Mouse (Mus musculus) urinary bladder, postnatal 25 days (tissue): ENCODE data around the gene Nefh.

Source experiments
- DNase-seq: peaks from one replicate; pipeline ENCODE4 v3.0.0; 2022; ENCODE audit warnings: low spot score

The Nefh gene

GRCm38 (mm10) chr11:4947813-4948174 lies at the start of gene Nefh:
Gene Nefh (minus strand): TSS chr11:4948064.
- DNase-seq: no peak

- DNase-seq: no peak
Measured at GRCm38 (mm10) chr11:4996621-4997199, 48.8 kb upstream of the Nefh start.

DNA sequence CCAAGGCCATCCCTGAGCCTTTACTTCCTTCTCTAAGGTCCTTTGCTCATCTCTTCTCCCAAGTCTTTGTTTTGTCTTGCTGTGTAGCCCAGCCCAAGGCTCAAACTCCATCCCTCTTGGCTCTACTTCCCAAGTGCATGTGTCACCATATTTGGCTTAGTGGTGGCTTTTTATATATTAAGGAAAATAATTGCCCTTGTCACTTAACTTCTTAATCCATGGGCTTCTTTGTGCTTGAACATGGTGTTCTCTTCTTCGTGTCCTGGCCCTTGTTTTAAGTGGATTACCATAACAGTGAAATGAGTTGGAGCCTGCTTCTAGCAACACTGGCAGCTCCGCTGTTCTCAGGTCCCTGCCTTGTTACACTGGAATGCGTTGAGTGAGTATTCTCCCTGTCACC lies 47.8 kb upstream of the Nefh start:
- DNase-seq: no peak

DNA sequence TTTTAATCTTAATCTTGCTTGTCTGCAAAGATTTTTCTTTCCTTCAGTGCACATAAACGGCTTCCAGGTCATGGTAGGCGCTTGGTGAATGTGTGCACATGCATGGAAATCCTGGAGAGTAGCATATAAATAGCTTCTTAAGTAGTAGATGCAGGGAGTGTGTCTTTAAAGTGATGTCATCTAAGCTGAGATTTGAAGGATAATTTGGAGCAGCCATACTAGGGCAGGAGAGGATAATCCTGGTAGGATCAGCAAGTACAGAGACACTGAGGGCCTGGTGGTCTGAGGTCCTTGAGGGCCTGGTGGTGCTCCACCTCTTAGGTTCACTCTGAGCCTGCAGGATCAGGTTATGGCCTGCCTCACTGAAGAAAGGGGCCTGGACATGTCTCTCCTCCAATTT lies 44.6 kb upstream of the Nefh start:
- no peak for DNase-seq

DNA sequence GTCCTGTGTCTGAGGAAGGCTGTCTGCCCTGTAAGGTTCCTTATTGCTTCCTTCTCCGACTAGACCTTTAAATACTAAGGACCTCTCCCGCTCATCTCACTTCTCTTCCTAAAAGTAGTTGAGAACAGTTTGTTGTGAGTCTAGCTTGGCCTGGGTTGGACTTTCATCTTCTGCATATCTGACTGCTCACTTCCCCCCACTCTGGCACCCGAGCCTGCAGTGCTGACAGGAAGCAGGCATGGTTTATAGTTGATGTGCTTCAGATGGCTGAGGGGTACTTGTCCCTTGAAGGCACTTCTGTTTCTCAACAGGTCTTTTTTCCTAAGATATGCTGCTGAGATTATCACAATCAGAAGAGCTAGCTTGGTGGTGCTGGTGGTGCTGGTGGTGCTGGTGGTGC lies 41.3 kb upstream of the Nefh start:
- DNase-seq: no peak

DNA sequence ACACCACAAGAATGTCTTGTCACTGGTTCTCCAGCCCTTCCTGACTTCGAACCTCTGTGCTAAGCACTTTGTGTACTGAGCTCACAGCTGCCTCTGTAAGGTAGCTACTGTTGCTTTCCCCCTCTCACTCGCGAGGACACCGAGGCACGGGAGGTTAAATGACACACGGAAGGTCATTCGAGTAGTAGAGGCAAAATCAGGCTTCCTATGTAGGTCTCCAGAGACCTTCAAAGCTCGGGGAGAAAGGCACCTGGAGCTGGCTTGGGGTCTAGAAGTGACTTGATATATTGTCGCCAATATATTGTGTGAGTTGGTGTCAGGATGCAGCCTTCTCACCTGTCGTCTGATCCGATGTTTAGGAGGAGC lies 39.6 kb upstream of the Nefh start:
- DNase-seq: no peak

DNA sequence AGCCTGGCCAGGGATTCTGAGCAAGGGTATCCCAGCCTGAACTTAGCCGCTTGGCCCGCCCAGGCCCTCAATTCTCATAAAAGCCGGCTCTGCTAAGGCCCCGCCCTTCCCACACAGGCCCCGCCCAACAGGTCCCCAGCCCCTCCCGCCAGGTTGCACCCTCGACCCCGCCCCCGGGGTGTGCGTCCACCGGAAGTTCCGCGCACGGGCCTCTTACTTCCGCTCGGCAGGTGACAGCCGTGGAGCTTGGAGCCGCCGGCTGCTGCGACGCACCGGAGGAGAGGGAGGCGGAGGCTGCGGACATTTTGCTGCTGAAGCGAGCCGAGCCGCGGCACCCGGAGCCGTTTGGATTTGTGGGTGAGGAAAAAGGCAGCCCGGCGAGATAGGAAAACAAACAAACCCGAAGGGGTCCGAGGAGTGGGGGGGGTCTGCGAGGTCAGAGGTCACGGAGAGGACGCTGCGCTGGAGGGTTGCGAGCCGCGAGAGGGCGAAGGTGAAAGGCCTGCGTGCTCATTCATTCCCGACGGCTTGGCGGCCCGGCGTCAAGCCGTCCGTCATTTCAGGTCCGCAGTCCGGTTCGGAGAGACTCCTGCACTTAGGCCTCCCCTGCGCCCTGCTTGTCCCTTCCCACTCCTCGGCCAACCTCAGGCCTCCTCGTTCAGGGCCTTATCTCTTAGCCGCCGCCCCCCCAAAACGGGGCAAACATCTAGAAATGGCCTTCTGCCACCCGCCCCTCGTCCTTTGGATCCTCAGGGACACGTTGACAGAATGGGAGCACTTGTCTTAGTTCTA lies 39.0 kb upstream of the Nefh start, which contains the start of gene Ap1b1:
TSS of gene Ap1b1 (plus strand) at position 130 of the 792 bp plus-strand sequence.
- peak; percentile 92 for DNase-seq

GRCm38 (mm10) chr11:4984799-4985198 lies 36.9 kb upstream of the Nefh start:
- no peak for DNase-seq

DNA sequence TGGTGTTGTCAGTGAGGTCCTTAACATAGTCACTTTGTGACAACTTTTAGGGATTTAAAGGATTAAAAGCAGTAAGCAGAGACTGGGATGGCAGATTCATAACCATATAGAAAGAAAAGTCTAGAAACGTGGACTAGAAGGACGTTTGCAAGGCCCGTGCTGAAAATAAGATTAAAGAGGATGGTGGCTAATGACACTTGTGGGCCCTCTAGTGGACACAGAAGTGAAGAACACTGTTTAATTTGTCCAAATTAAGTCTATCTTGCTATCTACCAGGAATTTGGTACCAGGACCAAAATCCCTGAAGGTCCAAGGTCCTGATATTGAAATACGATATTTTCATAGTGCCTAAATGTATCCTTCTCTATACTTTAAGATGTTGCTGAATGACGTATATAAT lies 36.4 kb upstream of the Nefh start:
- no peak for DNase-seq

DNA sequence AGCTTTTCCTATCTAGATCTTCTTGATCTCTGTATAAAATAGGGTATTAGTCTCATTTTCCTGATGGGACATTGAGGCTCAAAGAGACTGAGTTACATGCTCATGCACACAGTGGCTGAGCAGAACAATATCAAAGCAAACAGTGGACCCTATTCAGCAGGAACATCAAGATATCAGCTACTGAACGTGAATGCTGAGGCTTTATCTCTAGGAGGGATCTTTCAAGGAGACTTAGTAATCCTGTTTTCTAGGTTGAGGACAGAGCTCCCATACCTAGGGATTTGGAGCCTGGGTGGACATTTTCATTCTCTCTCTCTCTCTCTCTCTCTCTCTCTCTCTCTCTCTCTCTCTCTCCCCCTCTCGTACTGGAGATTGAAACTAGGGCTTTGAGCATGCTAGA lies 35.7 kb upstream of the Nefh start:
- no peak for DNase-seq

DNA sequence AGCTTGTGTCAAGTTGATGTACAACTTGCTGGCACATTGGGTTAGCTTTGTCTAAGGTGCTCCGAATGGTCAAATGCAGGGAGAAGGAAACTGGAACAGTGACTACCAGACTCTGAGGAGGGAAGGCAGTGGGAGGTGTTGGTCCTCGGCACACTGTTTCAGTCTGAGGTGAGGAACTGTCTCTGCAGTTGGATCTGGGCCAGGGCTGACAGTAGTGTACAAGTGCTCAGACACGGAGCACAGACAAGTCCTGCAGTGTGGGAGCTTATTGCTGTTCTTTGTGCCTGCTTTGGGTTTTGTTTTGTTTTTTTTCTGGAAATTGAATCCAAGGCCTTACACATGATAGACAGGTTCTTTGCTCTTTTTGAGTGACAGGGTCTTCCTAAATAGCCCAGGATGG lies 35.1 kb upstream of the Nefh start:
- DNase-seq: no peak

- DNase-seq: peak; percentile 74
Measured at GRCm38 (mm10) chr11:4975623-4976022, 27.8 kb upstream of the Nefh start.

DNA sequence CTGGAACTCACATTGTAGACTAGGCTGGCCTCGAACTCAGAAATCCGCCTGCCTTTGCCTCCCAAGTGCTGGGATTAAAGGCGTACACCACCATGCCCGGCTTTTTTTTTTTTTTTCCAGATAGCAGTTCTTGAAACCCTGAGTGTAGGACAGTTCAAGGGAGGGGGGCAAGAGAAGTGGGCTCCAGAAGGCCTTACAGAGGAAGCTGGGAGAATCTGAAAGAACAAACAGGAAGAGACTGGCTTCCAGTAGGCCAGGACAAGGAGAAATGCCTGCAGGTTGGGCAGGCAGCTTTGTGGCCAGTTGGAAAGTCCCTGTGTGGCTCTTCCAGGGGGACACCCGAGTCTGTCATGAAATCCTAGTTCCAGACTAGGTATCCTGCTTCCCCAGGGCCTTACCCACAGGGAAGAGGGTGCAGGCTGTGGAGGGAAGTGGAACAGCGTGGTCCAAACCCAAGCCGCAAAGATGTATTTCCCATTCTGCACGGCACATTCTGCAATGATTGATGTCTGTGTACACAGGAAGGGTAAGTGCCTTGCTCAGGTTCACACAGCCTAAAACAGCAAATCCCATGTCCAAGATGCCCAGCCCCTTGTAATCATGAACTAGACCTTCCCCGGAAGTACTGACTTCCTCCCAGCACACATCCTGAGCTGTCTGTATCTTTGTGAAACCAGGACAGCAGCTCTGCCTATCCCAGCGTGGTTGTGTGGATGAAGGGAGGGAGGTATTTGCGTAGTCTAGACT lies 26.7 kb upstream of the Nefh start:
- DNase-seq: no peak

GRCm38 (mm10) chr11:4973871-4974256 lies 26.0 kb upstream of the Nefh start:
- no peak for DNase-seq

DNA sequence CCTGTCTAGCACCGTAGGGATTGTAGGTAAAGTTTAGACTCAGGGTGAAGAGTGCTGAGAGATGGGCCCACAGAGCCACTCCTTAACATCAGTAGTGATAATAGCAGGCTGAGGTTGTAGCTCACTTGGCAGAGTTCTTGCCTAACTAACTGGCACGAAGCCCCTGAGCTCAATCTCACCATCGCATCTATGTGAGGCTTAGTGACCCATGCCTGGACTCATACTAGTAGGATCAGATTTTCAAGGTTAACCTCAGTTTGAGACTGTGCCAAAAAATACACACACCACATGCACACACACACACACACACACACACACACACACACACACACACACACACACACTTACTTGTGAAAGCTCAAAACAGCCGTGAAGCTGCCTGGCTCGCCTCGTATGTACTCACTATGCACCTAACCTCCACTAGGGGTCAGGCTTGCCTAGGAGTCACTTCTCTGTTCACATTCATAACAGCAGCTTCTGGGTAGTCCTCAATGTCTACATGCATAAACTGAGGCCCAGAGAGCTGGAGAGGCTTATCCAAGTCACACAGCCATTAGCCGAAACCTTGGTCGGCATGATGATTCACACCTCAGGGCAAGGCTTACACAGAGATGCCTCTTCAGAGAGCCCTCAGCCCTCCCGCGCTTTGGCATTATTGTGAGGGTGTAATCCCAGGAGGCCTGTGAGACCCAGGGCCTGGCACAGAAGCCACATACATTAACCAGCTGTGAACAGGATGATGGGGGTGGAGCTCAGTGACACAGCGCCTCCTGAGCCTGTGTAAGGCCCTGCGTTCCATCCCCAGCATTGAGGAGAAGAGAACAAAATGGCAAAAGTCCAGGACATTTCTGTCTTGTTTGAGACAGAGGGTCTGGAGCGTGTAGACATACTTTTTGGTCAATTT lies 25.4 kb upstream of the Nefh start:
- peak; percentile 38 for DNase-seq

DNA sequence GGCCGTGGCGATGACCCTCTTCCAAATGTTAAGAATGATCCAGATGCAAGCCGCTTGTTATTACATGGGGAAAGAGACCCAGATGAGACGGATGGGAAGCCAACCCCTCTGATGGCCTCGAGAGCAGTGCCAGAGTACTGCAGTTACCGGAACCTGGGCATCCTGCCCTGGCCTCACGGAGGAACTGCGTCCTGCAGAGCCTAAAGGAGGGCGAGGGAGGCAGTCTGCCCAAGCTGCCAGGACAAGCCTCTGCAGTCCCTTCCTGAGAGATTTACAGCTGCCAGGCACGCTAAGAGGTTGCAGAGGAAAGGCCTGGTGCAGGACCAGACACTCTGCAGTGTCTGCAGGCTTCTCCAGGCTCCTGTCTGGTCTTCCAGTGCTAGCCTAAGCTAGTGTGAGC lies 20.5 kb upstream of the Nefh start:
- no peak for DNase-seq

DNA sequence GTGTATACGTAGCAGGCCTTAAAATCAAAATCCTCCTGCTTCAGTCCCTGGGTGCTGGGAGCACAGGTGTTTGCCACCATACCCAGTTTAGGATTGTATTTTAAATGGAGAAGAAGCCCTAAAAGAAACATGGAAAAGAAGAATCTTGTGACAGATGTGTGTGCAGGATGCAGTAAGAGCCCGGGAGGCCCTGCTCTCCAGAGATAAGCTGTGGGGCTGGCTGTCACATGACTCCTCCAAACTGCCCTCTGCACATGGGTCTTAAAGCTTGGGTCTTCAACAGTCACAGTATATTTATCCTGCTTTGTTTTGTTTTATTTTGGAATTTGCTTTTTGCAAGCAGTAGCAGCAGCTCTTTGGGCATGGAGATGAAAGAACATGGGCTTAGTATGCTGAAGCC lies 19.7 kb upstream of the Nefh start:
- DNase-seq: no peak

DNA sequence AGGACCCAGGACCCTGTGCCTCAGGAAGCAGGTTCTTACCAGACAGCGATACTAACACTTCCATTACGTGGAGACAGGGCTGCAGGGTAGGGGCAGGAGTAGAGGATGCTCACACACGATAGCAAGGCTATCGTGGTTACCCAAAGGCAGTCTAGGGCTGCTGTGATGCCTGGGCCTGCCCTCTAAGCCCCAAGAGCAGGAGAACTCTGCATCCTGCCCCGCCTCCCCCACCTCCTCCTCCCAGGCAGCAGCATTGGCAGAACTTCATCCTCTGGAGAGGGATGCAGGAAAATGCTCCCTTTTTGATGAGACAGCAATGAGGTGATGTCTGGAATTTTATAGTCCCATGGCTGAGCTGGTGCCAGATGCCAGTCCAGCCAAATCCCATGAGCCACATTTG lies 19.0 kb upstream of the Nefh start:
- DNase-seq: no peak

- no peak for DNase-seq
Measured at GRCm38 (mm10) chr11:4966325-4966724, 18.5 kb upstream of the Nefh start.

DNA sequence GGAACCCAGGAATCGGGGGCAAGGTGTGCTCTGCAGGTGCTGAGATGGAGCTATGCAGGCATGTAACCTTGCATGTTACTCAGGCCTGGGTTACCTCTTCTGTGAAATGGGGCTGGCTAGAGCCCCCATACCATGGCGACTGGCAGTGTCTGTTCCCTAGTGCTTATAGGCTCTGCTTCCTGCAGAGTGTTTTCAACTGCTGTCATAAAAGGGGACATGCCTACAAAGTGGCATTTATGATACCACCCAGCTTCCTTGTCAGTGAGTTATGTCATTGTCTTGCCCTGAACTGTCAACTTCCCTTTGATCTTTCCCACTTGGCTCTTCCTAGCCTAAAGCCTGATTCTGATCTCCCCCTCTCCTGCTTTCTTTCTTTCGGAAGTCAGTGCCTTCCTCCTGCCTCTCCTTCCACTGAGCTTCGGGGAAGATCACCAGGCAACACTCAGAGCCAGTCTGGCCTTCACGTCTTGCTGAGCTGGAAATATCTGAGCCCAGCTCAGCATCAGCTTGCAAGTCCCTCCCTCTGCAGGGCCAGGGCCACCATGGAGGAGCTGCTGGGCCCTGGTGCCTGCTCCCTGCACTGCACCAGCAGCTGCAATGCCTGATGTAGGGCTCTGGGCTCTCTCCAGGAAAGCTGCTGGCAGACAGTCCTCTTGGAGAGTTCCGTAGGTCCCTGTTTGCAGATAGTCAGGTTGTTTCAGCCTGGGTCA lies 15.4 kb upstream of the Nefh start:
- DNase-seq: no peak

DNA sequence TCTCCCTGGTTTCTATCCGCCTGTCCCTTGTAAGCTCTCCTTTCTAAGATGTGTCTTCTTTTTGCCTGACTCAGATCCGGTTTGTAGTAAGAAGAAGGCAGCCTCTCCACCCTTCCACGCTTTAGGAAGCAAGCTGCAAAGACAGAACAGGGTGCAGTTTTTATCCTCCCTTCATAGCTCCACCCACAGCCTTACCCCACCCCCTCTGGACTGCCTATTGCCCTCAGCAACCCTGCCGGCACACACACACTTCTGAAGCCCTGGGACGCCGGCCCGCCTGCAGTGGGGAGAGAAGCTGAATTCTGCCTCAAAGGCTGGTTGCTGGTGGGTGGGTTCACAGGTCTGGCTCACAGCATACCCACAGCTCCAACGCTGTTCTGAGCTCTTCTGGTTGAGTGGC lies 6.1 kb upstream of the Nefh start:
- no peak for DNase-seq

- DNase-seq: no peak
Measured at GRCm38 (mm10) chr11:4953401-4953800, 5.5 kb upstream of the Nefh start.
